In genomic region chr11:107730940-107731339, GRCm38 (mm10) we compare ENCODE assay signal across 11 mouse cellular contexts. TPM values are rescaled to one million over a fixed set of nuclear protein-coding genes. Genes with fewer than 3 reads are reported as not detected.
DNase-seq lines count a peak whose midpoint lies in the region; ATAC-seq and TF ChIP-seq lines count a peak whose summit lies in the region.
"Had no signal": no experiment of that assay in that cellular context is flagged by ENCODE, and none has a peak within 500 bp of the region (broad histone marks: within the 10 kb centered on the region; RNA-seq: fewer than 3 reads in every experiment).

No protein-coding gene starts in this region.

- no peak overlapping the region for H3K4me2 ChIP-seq in kidney, embryonic 15.5 days
- no peak overlapping the region for H3K4me2 ChIP-seq in forebrain, embryonic 11.5 days (ENCODE audit: low read depth, low read length, severe bottlenecking)
- H3K4me2 ChIP-seq: hindbrain, embryonic 15.5 days; lung, embryonic 15.5 days had no signal

- H3K9ac ChIP-seq in kidney, embryonic 15.5 days = no peak overlapping the region
- no peak overlapping the region for H3K9ac ChIP-seq in forebrain, embryonic 11.5 days (ENCODE audit: low read length)
- H3K9ac ChIP-seq: hindbrain, embryonic 15.5 days; lung, embryonic 15.5 days had no signal

- no peak overlapping the region for H3K27ac ChIP-seq in kidney, adult 2 months (ENCODE audit: insufficient read depth, low read depth, low read length)
- H3K27ac ChIP-seq in kidney, embryonic 15.5 days = no peak overlapping the region
- no peak overlapping the region for H3K27ac ChIP-seq in forebrain, embryonic 11.5 days (ENCODE audit: low read depth, low read length)
- H3K27ac ChIP-seq: hindbrain, embryonic 15.5 days; lung, embryonic 15.5 days had no signal

- no peaks in the 10 kb centered on the region for H3K36me3 ChIP-seq in kidney, adult 2 months (ENCODE audit: control insufficient read depth, insufficient read depth, low read length)
- peaks cover 11% of the 10 kb centered on the region; the same call in 1 of the 2 replicates for H3K36me3 ChIP-seq in kidney, embryonic 15.5 days
- H3K36me3 ChIP-seq in forebrain, embryonic 11.5 days (ENCODE audit: control insufficient read depth, insufficient read depth, low read length) = no peaks in the 10 kb centered on the region; the same call in 1 of the 2 replicates
- H3K36me3 ChIP-seq: lung, embryonic 15.5 days had no signal

- no peaks in the 10 kb centered on the region for H3K4me1 ChIP-seq in kidney, adult 2 months (ENCODE audit: control insufficient read depth, insufficient read depth, low read length)
- H3K4me1 ChIP-seq in kidney, embryonic 15.5 days = peaks cover 4% of the 10 kb centered on the region; the same call in 1 of the 2 replicates
- H3K4me1 ChIP-seq in forebrain, embryonic 11.5 days (replicated peaks; ENCODE audit: control insufficient read depth, insufficient read depth, low read length) = no peaks in the 10 kb centered on the region
- H3K4me1 ChIP-seq: hindbrain, embryonic 15.5 days; lung, embryonic 15.5 days had no signal

- no peak overlapping the region for H3K4me3 ChIP-seq in kidney, adult 2 months (ENCODE audit: insufficient read depth, low read depth, low read length)
- H3K4me3 ChIP-seq in kidney, embryonic 15.5 days (replicated peaks) = no peak overlapping the region
- no peak overlapping the region for H3K4me3 ChIP-seq in forebrain, embryonic 11.5 days (ENCODE audit: low read depth, low read length)
- H3K4me3 ChIP-seq: hindbrain, embryonic 15.5 days; lung, embryonic 15.5 days had no signal

- H3K9me3 ChIP-seq in kidney, embryonic 15.5 days (replicated peaks) = no peaks in the 10 kb centered on the region
- H3K9me3 ChIP-seq in forebrain, embryonic 11.5 days (ENCODE audit: control insufficient read depth, low read length) = no peaks in the 10 kb centered on the region
- H3K9me3 ChIP-seq: hindbrain, embryonic 15.5 days; lung, embryonic 15.5 days had no signal

- ATAC-seq in kidney, embryonic 15.5 days (replicated peaks; ENCODE audit: low FRiP score) = no peak
- ATAC-seq in forebrain, embryonic 11.5 days (replicated peaks; ENCODE audit: low FRiP score) = no peak

- no peak for TF ChIP-seq CTCF in kidney, adult 2 months (conservative IDR thresholded peaks at IDR 0.05; ENCODE audit: insufficient read depth, insufficient read length, low read depth, low read length)

- WGBS in kidney, adult 2 months = 54% methylated on average over 4 of the region's 4 CpGs
- WGBS in kidney, embryonic 15.5 days = 71% methylated on average over 4 of the region's 4 CpGs
- 87% methylated on average over 4 of the region's 4 CpGs for WGBS in forebrain, embryonic 11.5 days

- DNase-seq in kidney, adult 2 months = peak; percentile 29
- peak; percentile 55 for DNase-seq in adipocyte (ENCODE audit: low spot score)
- peak; percentile 44 to 72 for DNase-seq in cerebellum, postnatal 14 days
- peak; percentile 17 to 20 for DNase-seq in kidney, postnatal 36 days
- no peak for DNase-seq in thymus, postnatal 14 days
- no peak for DNase-seq in retina, postnatal 1 day
- no peak for DNase-seq in forebrain, embryonic 11.5 days (ENCODE audit: low spot score)

- H3K27me3 ChIP-seq in kidney, adult 2 months (replicated peaks; ENCODE audit: control insufficient read depth, insufficient read depth, low read length) = no peaks in the 10 kb centered on the region
- H3K27me3 ChIP-seq in kidney, embryonic 15.5 days = no peaks in the 10 kb centered on the region
- no peaks in the 10 kb centered on the region for H3K27me3 ChIP-seq in forebrain, embryonic 11.5 days (ENCODE audit: control insufficient read depth, insufficient read depth, low read length)
- H3K27me3 ChIP-seq: hindbrain, embryonic 15.5 days; lung, embryonic 15.5 days had no signal

- TF ChIP-seq POLR2A in kidney, adult 2 months (IDR thresholded peaks at IDR 0.05; ENCODE audit: low read depth, low read length) = no peak

RNA-seq across cellular contexts. Expression of gene Cacng1, which starts 14.6 kb away (rescaled TPM):
- 0.19 and 1.4 TPM in 2 replicates for polyA plus RNA-seq in kidney, adult 2 months (2012; rRNA removed)
- polyA plus RNA-seq in kidney, embryonic 15.5 days (2015; fragmentation: Nextera tagmentation; extraction: Ambion mirVana) = 1.3 and 2.9 TPM in 2 replicates
- 0.21 TPM in 1 of 2 replicates, not detected in the other for polyA plus RNA-seq in forebrain, embryonic 11.5 days (2014; fragmentation: Nextera tagmentation; extraction: Ambion mirVana)
- polyA plus RNA-seq: embryonic facial prominence, embryonic 11.5 days; lung, embryonic 15.5 days had no signal

Comparison
In these comparisons a context has a peak if more than half of its experiments do, and no peak if none do; other contexts are left out.
1. DNase-seq: peak in kidney, adult 2 months (single experiment), adipocyte (single experiment), cerebellum, postnatal 14 days (2 of 2) and kidney, postnatal 36 days (2 of 2); none in thymus, postnatal 14 days (single experiment), retina, postnatal 1 day (single experiment) and forebrain, embryonic 11.5 days (single experiment).